Mouse (Mus musculus) CH12.LX (cell line): ENCODE results near the gene Kmt5c. TPM values are rescaled to one million over a fixed set of nuclear protein-coding genes. Genes with fewer than 3 reads are reported as not detected.
"Not testable (repeated sequence)": the region's sequence is repeated elsewhere in the genome, so short reads cannot be mapped to it uniquely, and the experiment has no call there.

Source experiments
- DNase-seq: peaks from one replicate; pipeline ENCODE4 v3.0.0-alpha.2; 2013; ENCODE audit errors: extremely low read depth
- H3K27ac ChIP-seq: 2 replicates; pipeline ENCODE4 v1.5.1; 2012; ENCODE audit warnings: low read depth, mild to moderate bottlenecking, control low read depth, moderate library complexity; ENCODE audit not compliant: insufficient read depth
- H3K27me3 ChIP-seq: replicated peaks from 2 replicates; pipeline ENCODE3; 2012; ENCODE audit warnings: inconsistent platforms
- H3K36me3 ChIP-seq, 2 experiments: replicated peaks in 1 of 2; 2 replicates each; pipeline versions ENCODE3 to v1.6.1; 2012; ENCODE audit warnings: inconsistent platforms in 1 of 2, low read length in 1 of 2, mild to moderate bottlenecking in 1 of 2, mixed read lengths in 1 of 2, moderate library complexity in 1 of 2; ENCODE audit not compliant: control insufficient read depth in 1 of 2, insufficient read depth in 1 of 2
- H3K4me1 ChIP-seq, 2 experiments: 2 replicates each; pipeline ENCODE4 v1.6.1; 2012; ENCODE audit warnings: inconsistent platforms in 1 of 2, moderate library complexity in 1 of 2; ENCODE audit not compliant: insufficient read depth in 2 of 2, control insufficient read depth in 1 of 2
- H3K4me2 ChIP-seq: 2 replicates; pipeline ENCODE4 v1.6.1; 2012; ENCODE audit warnings: low read depth, mild to moderate bottlenecking, control low read depth; ENCODE audit not compliant: poor library complexity, insufficient read depth, severe bottlenecking
- H3K4me3 ChIP-seq, 3 experiments: fragments of 150-350 bp in 1 of 3; sonication (generic) in 1 of 3; replicated peaks in 1 of 3; 2 replicates each; pipeline versions ENCODE3 to v1.5.1; 2011 to 2012; ENCODE audit warnings: low read depth in 2 of 3, low read length in 2 of 3, mild to moderate bottlenecking in 2 of 3, moderate library complexity in 2 of 3, control low read depth in 1 of 3, improper control_type of control experiment in 1 of 3, inconsistent platforms in 1 of 3, mixed read lengths in 1 of 3; ENCODE audit not compliant: poor library complexity in 1 of 3
- H3K79me2 ChIP-seq: replicated peaks from 2 replicates; pipeline ENCODE4 v1.6.1; 2012; ENCODE audit warnings: mild to moderate bottlenecking, moderate library complexity; ENCODE audit not compliant: control insufficient read depth, poor library complexity, insufficient read depth, severe bottlenecking; ENCODE audit errors: extremely low read depth
- H3K9ac ChIP-seq: 2 replicates; pipeline ENCODE4 v1.6.1; 2012; ENCODE audit warnings: low read depth, mild to moderate bottlenecking, control low read depth, moderate library complexity; ENCODE audit not compliant: insufficient read depth
- H3K9me3 ChIP-seq: replicated peaks from 2 replicates; pipeline ENCODE3; 2012; ENCODE audit warnings: low read length, inconsistent platforms, mixed read lengths
- BHLHE40 ChIP-seq: IDR thresholded peaks from 2 replicates; pipeline ENCODE4 v1.6.1; 2011; ENCODE audit warnings: mild to moderate bottlenecking, low read depth, low read length, improper control_type of control experiment
- CHD1 ChIP-seq: IDR thresholded peaks from 2 replicates; pipeline ENCODE4 v1.6.1; 2012; ENCODE audit warnings: low read depth, low read length, improper control_type of control experiment, inconsistent platforms
- E2F4 ChIP-seq: IDR thresholded peaks from 2 replicates; pipeline ENCODE4 v1.6.1; 2011; ENCODE audit warnings: low read depth, low read length, improper control_type of control experiment; ENCODE audit not compliant: insufficient replicate concordance
- ELF1 ChIP-seq: IDR thresholded peaks from 2 replicates; pipeline ENCODE4 v1.6.1; 2014; ENCODE audit warnings: low read depth, mild to moderate bottlenecking, inconsistent platforms, low read length, improper control_type of control experiment
- GABPA ChIP-seq: IDR thresholded peaks from 2 replicates; pipeline ENCODE4 v1.6.1; 2012; ENCODE audit warnings: low read depth, low read length, improper control_type of control experiment, inconsistent platforms; ENCODE audit not compliant: insufficient replicate concordance
- HCFC1 ChIP-seq: IDR thresholded peaks from 2 replicates; pipeline ENCODE4 v1.6.1; 2012; ENCODE audit warnings: low read depth, mild to moderate bottlenecking, inconsistent platforms, low read length, improper control_type of control experiment
- JUND ChIP-seq: conservative IDR thresholded peaks from 2 replicates; pipeline ENCODE4 v1.6.1; 2011; ENCODE audit warnings: low read depth, low read length, improper control_type of control experiment
- KAT2A ChIP-seq: IDR thresholded peaks from 2 replicates; pipeline ENCODE4 v1.6.1; 2012; ENCODE audit warnings: low read length, improper control_type of control experiment, inconsistent platforms; ENCODE audit not compliant: insufficient replicate concordance
- MAX ChIP-seq: IDR thresholded peaks from 2 replicates; pipeline ENCODE4 v1.6.1; 2011; ENCODE audit warnings: low read length, improper control_type of control experiment
- MAZ ChIP-seq: IDR thresholded peaks from 2 replicates; pipeline ENCODE4 v1.6.1; 2012; ENCODE audit warnings: low read depth, mild to moderate bottlenecking, inconsistent platforms, low read length, improper control_type of control experiment, moderate library complexity
- MXI1 ChIP-seq: IDR thresholded peaks from 2 replicates; pipeline ENCODE4 v1.6.1; 2011; ENCODE audit warnings: mild to moderate bottlenecking, low read depth, low read length, improper control_type of control experiment
- MYC ChIP-seq: IDR thresholded peaks from 2 replicates; pipeline ENCODE4 v1.6.1; 2011; ENCODE audit warnings: low read depth, mild to moderate bottlenecking, improper control_type of control experiment, low read length
- RCOR1 ChIP-seq: conservative IDR thresholded peaks from 2 replicates; pipeline ENCODE4 v1.6.1; 2012; ENCODE audit warnings: low read depth, mild to moderate bottlenecking, inconsistent platforms, low read length, improper control_type of control experiment
- TBP ChIP-seq: conservative IDR thresholded peaks from 2 replicates; pipeline ENCODE4 v1.6.1; 2011; ENCODE audit warnings: low read depth, low read length, improper control_type of control experiment
- UBTF ChIP-seq: IDR thresholded peaks from 2 replicates; pipeline ENCODE4 v1.6.1; 2012; ENCODE audit warnings: low read depth, mild to moderate bottlenecking, inconsistent platforms, low read length, improper control_type of control experiment, moderate library complexity
- USF1 ChIP-seq: IDR thresholded peaks from 2 replicates; pipeline ENCODE4 v1.6.1; 2014; ENCODE audit warnings: low read depth, mild to moderate bottlenecking, inconsistent platforms, low read length, improper control_type of control experiment
- ZNF384 ChIP-seq: IDR thresholded peaks from 2 replicates; pipeline ENCODE4 v1.6.1; 2012; ENCODE audit warnings: low read depth, low read length, improper control_type of control experiment, inconsistent platforms
- dilution Hi-C: fragments of 300-500 bp; cut with MboI; formaldehyde crosslinking; loops from 2 replicates; pipeline ENCODE4 v1.14.3; 2020; ENCODE audit warnings: low sequenced_read_pairs; ENCODE audit not compliant: extremely low pct_unique_long_range_greater_than_20kb, extremely low pct_ligation_motif_present
- in situ Hi-C: fragments of 300-500 bp; cut with MboI; formaldehyde crosslinking; loops from 3 replicates; pipeline ENCODE4 v1.14.3; 2019; ENCODE audit warnings: low sequenced_read_pairs, low pct_ligation_motif_present, low pct_unique_long_range_greater_than_20kb, mixed read lengths
- polyA plus RNA-seq: library from polyadenylated mRNA; unstranded; fragments of >175 nt; gene quantifications from 2 replicates; pipeline ENCODE4 v1.2.1, GENCODE M21; 2012; ENCODE audit warnings: low read depth; ENCODE audit not compliant: insufficient read length
- total RNA-seq, 2 experiments: library from RNA; depleted of rRNA; stranded (reverse); fragments of 300-350 nt in 1 of 2; fragments of >200 nt in 1 of 2; gene quantifications; 2 replicates each; pipeline ENCODE4 v1.2.3; 2012 to 2014

Kmt5c gene
- total and polyA plus RNA-seq, 3 experiments, result 41.2 to 46.7 (median 41.3) TPM

GRCm38 (mm10) chr7:4792278-4793212 is 52.6 kb downstream of the Kmt5c start, which contains the start of gene Rpl28 (continued):
- TF ChIP-seq TBP (peak; percentile 98), ZNF384 (peak; percentile 60), ELF1 (peak; percentile 84), GABPA (no peak; the same call in 1 of the 2 replicates), BHLHE40 (no peak), MYC (peak; percentile 97), KAT2A (peak; percentile 90), HCFC1 (peak; percentile 91), USF1 (no peak), RCOR1 (no peak), MAX (peak; percentile 92), MAZ (no peak), CHD1 (peak; percentile 94), JUND (no peak), MXI1 (no peak; the same call in 1 of the 2 replicates), E2F4 (no peak)

DNA sequence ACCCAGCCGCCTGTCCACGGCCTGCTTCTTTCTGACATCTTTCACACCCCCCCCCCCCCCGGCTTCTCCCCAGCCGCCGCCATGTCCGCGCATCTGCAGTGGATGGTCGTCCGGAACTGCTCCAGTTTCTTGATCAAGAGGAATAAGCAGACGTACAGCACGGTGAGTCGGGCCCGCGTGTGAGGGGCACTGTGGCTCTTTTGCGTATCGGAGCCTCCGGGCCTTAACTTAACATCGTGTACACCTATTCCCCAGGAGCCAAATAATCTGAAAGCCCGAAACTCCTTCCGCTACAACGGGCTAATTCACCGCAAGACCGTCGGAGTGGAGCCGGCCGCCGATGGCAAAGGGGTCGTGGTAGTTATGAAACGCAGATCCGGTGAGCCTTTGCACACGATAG is 53.3 kb downstream of the Kmt5c start:
- Histone ChIP-seq H3K4me2 (peak overlapping the region; percentile 98; the same call in 1 of the 2 replicates), H3K27ac (peak overlapping the region; percentile 89), H3K4me1 (peaks cover 5 to 33% of the 10 kb centered on the region in 2 experiments; a peak in 2 of 4 replicates), H3K79me2 (peaks cover 24% of the 10 kb centered on the region), H3K4me3 (peak overlapping the region; percentile 87 to 97 (median 91)), H3K36me3 (peaks cover 39 to 46% of the 10 kb centered on the region in 2 experiments), H3K9ac (peak overlapping the region; percentile 98)
- DNase-seq, dilution Hi-C loops, H3K9me3 ChIP-seq, H3K27me3 ChIP-seq, in situ Hi-C loops: not testable (repeated sequence)

- Histone ChIP-seq H3K79me2 (peaks cover 24% of the 10 kb centered on the region), H3K27me3 (peaks cover 3% of the 10 kb centered on the region), H3K9me3 (no peaks in the 10 kb centered on the region), H3K4me1 (peaks cover 5 to 33% of the 10 kb centered on the region in 2 experiments; a peak in 2 of 4 replicates), H3K4me2 (peak overlapping the region; percentile 98), H3K36me3 (peaks cover 39 to 50% of the 10 kb centered on the region in 2 experiments), H3K4me3 (peak overlapping the region; percentile 87 to 97 (median 91)), H3K27ac (peak overlapping the region; percentile 89), H3K9ac (peak overlapping the region; percentile 98)
- TF ChIP-seq MYC, result 0 out of 2 replicates have a peak, but pooled peaks have one; percentile 15
- no peak for TF ChIP-seq UBTF
- dilution Hi-C loops, result no loop called here
- in situ Hi-C loops, result no loop called here
- DNase-seq, result no peak
Measured at GRCm38 (mm10) chr7:4793674-4794073, 53.8 kb downstream of the Kmt5c start.
